Mouse (Mus musculus) spleen, adult 2 months (tissue): ENCODE data around the gene Sort1. TPM values are rescaled to one million over a fixed set of nuclear protein-coding genes. Genes with fewer than 3 reads are reported as not detected.

ENCODE experiments used
- DNase-seq, 2 experiments: peaks; one replicate each; pipeline versions ENCODE4 v3.0.0 to v3.0.0-alpha.2; 2012 to 2021; ENCODE audit warnings: low spot score in 2 of 2, low read depth in 1 of 2
- H3K27ac ChIP-seq: fragments of 200-500 bp; 2 replicates; pipeline ENCODE4 v1.5.1; 2012; ENCODE audit warnings: low read length, inconsistent platforms; ENCODE audit not compliant: insufficient read depth
- H3K27me3 ChIP-seq: fragments of 200-500 bp; 2 replicates; pipeline ENCODE4 v1.6.1; 2012; ENCODE audit warnings: mild to moderate bottlenecking, moderate library complexity, low read length, inconsistent platforms; ENCODE audit not compliant: control insufficient read depth, insufficient read depth
- H3K36me3 ChIP-seq: fragments of 200-500 bp; 2 replicates; pipeline ENCODE4 v1.6.1; 2012; ENCODE audit warnings: mild to moderate bottlenecking, low read length, inconsistent platforms; ENCODE audit not compliant: control insufficient read depth, insufficient read depth
- H3K4me1 ChIP-seq: fragments of 200-500 bp; 2 replicates; pipeline ENCODE4 v1.6.1; 2011; ENCODE audit warnings: inconsistent platforms; ENCODE audit not compliant: control insufficient read depth, insufficient read depth, insufficient read length
- H3K4me3 ChIP-seq: fragments of 200-500 bp; 2 replicates; pipeline ENCODE4 v1.5.1; 2011; ENCODE audit warnings: mild to moderate bottlenecking, inconsistent platforms; ENCODE audit not compliant: insufficient read depth, insufficient read length; ENCODE audit errors: extremely low read depth
- CTCF ChIP-seq: fragments of 200-500 bp; IDR thresholded peaks from 2 replicates; pipeline ENCODE4 v1.5.1; 2011; ENCODE audit warnings: mild to moderate bottlenecking, inconsistent platforms; ENCODE audit not compliant: insufficient read depth, insufficient read length, insufficient replicate concordance; ENCODE audit errors: extremely low read depth
- POLR2A ChIP-seq: fragments of 200-500 bp; IDR thresholded peaks from 2 replicates; pipeline ENCODE4 v1.6.1; 2011; ENCODE audit warnings: low read depth, low read length, inconsistent platforms
- WGBS: fragments of 180-500 bp; shearing (Covaris S2); methylation state at CpG from one replicate; pipeline ENCODE4 v1.1.7; 2018; 5-methylcytosine and 5-hydroxymethylcytosine counted together
- polyA plus RNA-seq: library from polyadenylated mRNA; depleted of rRNA; stranded (reverse); fragments of >200 nt; gene quantifications from 2 replicates; pipeline ENCODE4 v1.2.3, GENCODE M21; 2012

Sort1 gene
- polyA plus RNA-seq, 1 experiment, result 11.4 TPM

DNA sequence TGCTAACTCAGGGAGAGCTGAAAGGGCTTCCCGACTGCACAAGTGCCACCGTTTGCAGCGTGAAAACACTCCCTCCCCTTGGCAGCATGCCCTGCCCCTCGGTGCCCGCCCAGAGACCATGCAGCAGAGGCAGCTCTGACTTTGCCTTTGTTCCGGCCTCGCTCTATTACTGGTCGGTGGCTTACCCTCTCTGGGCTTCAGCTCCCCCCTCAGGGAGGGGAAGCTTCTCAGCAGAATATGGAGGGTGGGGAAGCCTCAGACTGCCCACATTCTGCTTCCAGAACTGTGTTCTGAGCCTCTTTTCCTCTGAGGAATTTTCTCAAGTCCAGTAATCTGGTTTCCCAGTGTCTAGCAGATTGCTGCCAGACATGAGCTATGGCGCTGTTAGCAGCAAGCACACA lies 44.6 kb downstream of the Sort1 start:
- no peaks in the 10 kb centered on the region for H3K4me1 ChIP-seq
- peak overlapping the region; percentile 12; the same call in 1 of the 2 replicates for H3K27ac ChIP-seq
- no peak overlapping the region for H3K4me3 ChIP-seq
- H3K27me3 ChIP-seq, result no peaks in the 10 kb centered on the region
- no peak for DNase-seq
- 33% methylated on average over 9 of the region's 9 CpGs for WGBS
- TF ChIP-seq POLR2A, result no peak
- TF ChIP-seq CTCF, result no peak
- no peaks in the 10 kb centered on the region for H3K36me3 ChIP-seq

DNA sequence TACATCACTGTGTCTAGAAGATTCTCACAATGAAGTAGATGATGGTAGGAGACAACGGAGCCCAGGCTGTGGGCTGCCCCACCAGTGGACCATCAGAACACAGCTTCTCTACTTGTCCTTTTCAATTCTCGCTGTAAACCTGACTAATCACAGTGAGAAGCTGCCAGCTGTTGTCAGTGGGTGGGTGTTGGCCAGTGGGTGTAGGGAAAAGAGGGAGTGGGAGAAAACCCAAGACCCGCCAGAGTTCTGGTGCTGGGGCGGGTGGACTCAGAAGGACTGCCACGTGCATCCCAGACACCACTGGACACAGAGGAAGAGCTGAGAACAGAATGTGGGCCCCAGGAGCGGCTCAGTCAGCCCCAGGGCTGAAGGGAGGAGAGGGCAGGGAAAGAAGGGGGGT lies 46.9 kb downstream of the Sort1 start:
- H3K36me3 ChIP-seq, result no peaks in the 10 kb centered on the region
- WGBS, result 93% methylated on average over 6 of the region's 6 CpGs

DNA sequence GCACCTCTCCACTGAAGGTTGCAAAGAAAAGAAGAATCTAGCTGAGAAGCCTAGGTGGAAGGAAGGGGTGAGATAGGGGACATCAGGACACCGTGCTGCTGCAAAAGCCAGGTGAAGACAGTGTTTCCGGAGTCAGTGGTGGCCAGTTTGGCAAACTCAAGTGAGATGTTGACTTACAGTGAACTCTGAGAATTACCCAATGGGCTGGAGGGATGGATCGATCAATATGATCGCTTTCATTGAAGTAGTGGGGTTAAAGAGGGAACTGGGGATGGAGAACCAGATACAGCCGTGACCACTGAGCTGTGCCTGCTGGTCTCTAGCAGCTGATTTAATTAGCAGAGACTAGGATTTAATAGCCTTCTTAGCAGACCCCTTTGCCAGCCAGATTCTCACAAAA lies 53.0 kb downstream of the Sort1 start:
- 92% methylated on average over 5 of the region's 5 CpGs for WGBS
- no peaks in the 10 kb centered on the region for H3K27me3 ChIP-seq
- H3K4me3 ChIP-seq, result no peak overlapping the region
- no peaks in the 10 kb centered on the region for H3K4me1 ChIP-seq
- no peak overlapping the region for H3K27ac ChIP-seq
- DNase-seq, result no peak
- no peak for TF ChIP-seq CTCF
- TF ChIP-seq POLR2A, result no peak
- H3K36me3 ChIP-seq, result no peaks in the 10 kb centered on the region

More for the DNA sequence above, 46.9 kb downstream of the Sort1 start:
- H3K4me1 ChIP-seq, result no peaks in the 10 kb centered on the region
- DNase-seq, result no peak
- no peak for TF ChIP-seq CTCF
- TF ChIP-seq POLR2A, result no peak
- H3K27me3 ChIP-seq, result no peaks in the 10 kb centered on the region
- H3K27ac ChIP-seq, result no peak overlapping the region
- no peak overlapping the region for H3K4me3 ChIP-seq

DNA sequence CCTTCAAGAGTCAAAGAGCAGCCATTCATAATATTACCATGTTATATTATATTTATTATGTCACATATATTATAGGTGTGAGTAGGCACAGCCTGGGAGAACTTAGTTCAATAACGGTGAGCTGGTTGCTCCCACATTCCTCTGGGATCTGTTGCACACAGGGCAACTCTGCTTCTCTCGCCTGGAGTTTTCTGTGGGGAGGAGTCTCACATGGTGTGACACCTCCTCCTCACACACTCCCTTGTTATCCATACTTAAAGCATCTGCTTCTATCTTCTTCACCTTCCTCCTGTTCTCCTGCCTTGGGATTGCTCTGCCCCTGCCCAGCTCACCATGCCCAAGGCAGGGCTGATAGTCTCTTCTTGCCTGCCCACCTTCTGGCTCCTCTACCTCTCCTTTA lies 57.2 kb downstream of the Sort1 start:
- DNase-seq, result no peak
- Histone ChIP-seq H3K4me3 (no peak overlapping the region), H3K4me1 (no peaks in the 10 kb centered on the region), H3K27ac (no peak overlapping the region), H3K36me3 (no peaks in the 10 kb centered on the region), H3K27me3 (no peaks in the 10 kb centered on the region)
- TF ChIP-seq POLR2A, result no peak
- TF ChIP-seq CTCF, result no peak
- 85% methylated on average over 2 of the region's 2 CpGs for WGBS

DNA sequence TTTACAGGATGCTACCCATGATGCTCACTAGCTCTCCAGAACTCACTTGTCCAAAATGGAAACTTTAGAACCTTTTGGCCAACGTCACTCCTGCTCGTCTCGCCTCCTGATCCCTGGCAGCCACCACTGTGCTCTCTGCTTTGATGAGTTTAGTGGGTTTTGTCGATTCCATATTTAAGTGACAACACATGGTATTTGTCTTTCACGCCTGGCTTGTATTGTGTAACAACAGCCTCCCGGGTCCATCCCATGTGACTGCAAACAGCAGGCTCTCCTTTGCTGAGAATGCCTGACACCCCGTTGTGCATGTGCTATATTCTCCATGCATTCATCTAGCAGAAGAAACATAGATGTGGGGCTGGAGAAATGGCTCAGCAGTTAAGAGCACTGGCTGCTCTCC lies 58.3 kb downstream of the Sort1 start:
- no peaks in the 10 kb centered on the region for H3K36me3 ChIP-seq
- H3K27me3 ChIP-seq, result no peaks in the 10 kb centered on the region
- WGBS, result 87% methylated on average over 7 of the region's 7 CpGs
- H3K4me3 ChIP-seq, result no peak overlapping the region
- no peaks in the 10 kb centered on the region for H3K4me1 ChIP-seq
- no peak for DNase-seq
- no peak overlapping the region for H3K27ac ChIP-seq
- TF ChIP-seq CTCF, result no peak
- TF ChIP-seq POLR2A, result no peak

DNA sequence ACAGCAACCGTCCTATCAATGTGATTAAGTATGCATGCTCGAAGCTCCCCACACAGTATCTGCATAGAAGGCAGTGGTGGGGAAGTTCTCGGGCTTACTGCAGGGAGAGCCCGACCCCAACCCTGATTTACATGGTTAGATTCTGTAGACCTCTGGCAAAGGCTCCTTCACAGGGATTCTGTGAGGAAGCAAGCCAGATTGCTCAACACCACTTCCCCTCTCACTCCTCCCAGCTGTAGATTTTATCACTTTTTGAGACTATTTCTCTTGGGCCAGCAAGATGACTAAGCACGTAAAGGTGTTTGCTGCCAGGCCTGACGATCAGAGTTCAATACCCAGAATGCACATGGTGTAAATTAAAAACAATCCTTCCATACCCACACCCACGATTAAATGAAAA lies 62.0 kb downstream of the Sort1 start:
- Histone ChIP-seq H3K27ac (no peak overlapping the region), H3K4me3 (no peak overlapping the region), H3K27me3 (no peaks in the 10 kb centered on the region), H3K4me1 (no peaks in the 10 kb centered on the region; the same call in 1 of the 2 replicates), H3K36me3 (no peaks in the 10 kb centered on the region)
- DNase-seq, result no peak
- 50% methylated on average over 7 of the region's 7 CpGs for WGBS
- TF ChIP-seq CTCF, result no peak
- no peak for TF ChIP-seq POLR2A

DNA sequence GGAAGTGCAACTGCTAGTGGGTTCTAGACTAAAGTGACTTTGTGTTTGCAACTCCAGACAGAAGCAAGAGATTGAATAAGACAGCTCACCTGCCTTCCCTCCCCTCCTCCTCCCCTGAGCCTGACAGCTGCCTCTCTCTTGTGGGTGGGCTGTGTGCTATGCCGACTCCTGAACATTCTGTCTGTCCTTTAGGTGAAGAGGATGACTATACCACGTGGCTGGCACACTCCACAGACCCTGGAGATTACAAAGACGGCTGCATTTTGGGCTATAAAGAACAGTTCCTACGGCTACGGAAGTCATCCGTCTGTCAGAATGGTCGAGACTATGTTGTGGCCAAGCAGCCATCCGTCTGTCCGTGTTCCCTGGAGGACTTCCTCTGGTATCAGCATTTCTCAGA lies 64.5 kb downstream of the Sort1 start:
- Histone ChIP-seq H3K27ac (no peak overlapping the region), H3K27me3 (no peaks in the 10 kb centered on the region), H3K4me1 (no peaks in the 10 kb centered on the region; the same call in 1 of the 2 replicates), H3K36me3 (no peaks in the 10 kb centered on the region), H3K4me3 (no peak overlapping the region)
- 81% methylated on average over 9 of the region's 9 CpGs for WGBS
- no peak for TF ChIP-seq POLR2A
- TF ChIP-seq CTCF, result no peak
- no peak for DNase-seq
